Mouse (Mus musculus): ENCODE measurements at regions not wholly inside any gene's neighbourhood (a gene's known extent, or its start where the extent isn't known, plus 50 kb on each side); places are given as distances from the start of the nearest gene placed in this dataset.
A peak's percentile ranks its signal among the peaks of the same experiment; 100 is the strongest.

- no peak for DNase-seq
These were observed 60.8 kb downstream of the Mis18a start for GRCm38 (mm10) chr16:90666271-90666986.

- DNase-seq: no peak
These were observed 63.1 kb downstream of the Mis18a start for GRCm38 (mm10) chr16:90664086-90664485.

DNA sequence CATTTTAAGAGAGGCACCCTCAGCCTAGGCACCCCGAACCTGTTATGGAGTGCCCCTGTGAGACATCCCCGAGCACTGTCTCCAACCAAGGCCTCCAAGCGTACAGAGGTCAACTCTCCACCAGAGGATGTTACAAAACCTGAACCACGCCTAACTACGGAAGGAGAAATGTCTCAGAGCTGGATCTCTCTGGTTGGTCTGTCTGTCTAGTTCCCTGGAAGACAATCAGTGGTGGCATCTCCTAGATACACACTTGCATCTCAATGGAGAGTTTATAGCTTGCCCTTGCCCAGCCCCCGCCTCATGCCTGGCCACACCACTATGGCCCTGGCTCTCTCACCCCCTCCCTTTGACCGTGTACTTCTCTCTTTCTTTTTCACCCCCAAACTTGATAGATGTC, 69.2 kb downstream of the Mis18a start:
- DNase-seq: no peak

DNA sequence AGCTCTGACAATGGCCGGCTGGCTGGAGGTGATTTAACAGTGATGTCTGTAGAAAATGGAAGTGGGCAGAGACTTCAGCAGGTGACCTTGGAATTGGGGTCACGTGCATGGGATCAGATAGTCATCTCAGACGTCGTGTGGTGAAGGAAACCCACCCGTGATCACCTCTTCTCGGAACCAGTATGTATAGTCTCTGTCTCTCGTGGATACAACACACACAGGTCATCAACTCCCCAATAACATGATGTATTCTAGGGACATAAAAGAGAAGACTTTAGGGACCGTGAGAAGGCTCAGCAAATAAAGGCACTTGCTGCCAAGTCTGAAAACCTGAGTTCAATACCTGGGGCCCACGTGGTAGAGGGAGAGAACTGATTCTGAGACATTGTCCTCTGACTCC, 70.2 kb downstream of the Mis18a start:
- no peak for DNase-seq

DNA sequence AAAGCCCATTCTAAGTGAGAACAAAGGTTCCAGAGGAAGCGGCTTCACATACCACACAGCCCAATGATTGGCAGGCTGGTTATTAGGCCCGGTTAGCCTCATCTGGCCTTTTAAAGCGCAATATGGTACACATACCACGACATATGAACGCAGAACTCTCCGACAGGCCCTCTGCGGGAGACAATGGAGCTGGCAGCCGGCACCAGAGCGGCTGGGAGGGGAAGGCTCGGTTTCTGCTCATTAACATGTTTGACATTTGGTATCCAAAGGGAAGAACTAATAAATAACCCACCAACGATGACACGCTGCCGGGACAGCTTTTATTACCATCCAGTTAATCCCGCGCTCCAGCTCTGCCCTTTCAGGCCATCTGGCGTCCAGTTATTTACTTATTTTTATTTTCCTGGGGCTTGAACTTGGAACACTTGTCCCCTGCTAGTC, 70.6 kb downstream of the Mis18a start:
- peak; percentile 74 for DNase-seq

DNA sequence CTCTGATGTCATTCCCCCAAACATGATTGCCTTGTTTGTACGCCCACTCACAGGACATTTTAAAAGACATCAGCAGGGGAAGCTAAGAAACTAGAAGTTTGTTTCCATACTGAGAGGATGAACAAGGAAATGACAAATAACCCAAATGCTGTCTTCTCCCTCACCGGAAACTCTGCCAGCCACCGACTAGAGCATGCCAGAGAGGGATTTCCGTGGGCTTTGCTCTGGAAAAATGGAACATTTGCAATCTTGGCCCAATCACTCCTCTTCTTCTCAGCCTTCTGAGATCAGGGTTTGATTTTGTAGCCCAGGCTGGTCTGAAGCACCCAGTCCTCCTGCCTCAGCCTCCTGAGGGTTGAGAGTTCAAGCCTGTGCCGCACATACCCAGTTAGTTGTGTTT, 72.4 kb downstream of the Mis18a start:
- no peak for DNase-seq

DNA sequence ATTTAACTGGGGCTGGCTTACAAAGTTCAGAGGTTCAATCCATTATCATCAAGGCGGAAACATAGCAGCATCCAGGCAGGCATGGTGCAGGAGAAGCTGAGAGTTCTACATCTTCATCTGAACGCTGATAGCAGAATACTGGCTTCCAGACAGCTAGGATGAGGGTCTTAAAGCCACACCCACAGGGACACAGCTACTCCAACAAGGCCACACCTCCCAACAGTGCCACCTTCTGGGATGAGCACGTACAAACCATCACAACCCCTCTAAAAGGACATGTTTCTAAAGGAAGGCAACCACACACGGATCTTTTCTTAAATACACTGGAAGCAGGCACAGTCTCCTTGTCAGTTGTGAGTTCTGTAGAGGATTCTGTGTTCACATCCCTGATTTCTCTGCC, 74.4 kb downstream of the Mis18a start:
- DNase-seq: no peak

DNA sequence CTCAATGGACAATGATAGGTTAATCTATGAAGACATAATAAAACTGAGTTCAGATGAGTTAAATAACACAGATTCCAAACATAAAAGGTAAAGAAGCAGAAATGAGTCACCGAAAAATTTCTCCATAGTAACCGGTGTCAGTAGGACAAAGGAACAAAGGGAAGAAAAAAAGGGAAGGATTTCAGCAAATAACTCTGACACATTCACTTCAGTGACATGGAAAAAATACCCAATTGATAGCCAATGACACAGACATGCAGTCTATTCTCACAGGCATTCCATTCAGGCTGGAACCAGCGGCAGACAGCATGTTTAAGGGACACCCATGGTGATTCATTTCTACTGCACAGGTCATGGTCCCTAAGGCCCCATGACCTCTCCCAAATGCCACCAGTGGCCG, 79.0 kb downstream of the Mis18a start:
- no peak for DNase-seq

DNA sequence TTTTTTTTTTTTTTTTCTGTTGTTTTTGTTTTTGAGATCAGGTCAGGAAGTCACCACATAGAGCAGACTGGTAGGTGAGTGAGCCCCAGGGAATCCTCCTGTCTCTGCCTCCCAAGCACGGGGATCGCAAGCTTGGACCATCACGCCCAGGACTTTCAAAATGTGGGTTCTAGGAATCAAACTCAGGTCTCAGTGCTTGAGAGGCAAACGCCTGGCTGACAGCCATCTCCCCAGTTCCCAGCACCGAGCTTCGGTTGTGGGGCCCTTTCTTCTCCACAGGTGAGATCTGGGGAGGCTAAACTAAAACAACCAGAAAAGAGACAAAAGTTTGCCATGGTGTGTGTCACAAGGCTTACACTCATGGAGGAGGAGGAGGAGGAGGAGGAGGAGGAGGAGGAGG, 84.5 kb downstream of the Mis18a start:
- DNase-seq: no peak

DNA sequence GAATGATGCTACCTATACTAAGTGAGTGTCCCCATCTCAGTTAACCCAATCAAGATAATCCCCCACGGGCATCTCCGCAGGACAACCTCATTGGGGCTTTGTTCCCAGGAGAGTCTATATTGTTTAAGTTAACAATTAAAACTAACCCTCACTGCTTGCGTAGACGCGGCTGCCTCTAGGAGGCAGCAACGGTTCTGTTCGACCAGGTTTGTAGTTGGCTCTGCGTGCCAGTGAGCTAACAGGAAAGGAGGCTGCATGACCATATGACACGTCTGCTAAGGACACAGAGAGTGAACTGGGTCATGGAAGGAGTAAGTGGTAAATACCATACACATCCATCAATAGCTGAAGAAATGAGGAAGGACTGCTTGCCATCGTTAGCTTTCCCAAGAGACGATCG, 92.0 kb downstream of the Mis18a start:
- no peak for DNase-seq

- no peak for DNase-seq
These were observed 97.2 kb downstream of the Mis18a start for GRCm38 (mm10) chr16:90629976-90630375.

DNA sequence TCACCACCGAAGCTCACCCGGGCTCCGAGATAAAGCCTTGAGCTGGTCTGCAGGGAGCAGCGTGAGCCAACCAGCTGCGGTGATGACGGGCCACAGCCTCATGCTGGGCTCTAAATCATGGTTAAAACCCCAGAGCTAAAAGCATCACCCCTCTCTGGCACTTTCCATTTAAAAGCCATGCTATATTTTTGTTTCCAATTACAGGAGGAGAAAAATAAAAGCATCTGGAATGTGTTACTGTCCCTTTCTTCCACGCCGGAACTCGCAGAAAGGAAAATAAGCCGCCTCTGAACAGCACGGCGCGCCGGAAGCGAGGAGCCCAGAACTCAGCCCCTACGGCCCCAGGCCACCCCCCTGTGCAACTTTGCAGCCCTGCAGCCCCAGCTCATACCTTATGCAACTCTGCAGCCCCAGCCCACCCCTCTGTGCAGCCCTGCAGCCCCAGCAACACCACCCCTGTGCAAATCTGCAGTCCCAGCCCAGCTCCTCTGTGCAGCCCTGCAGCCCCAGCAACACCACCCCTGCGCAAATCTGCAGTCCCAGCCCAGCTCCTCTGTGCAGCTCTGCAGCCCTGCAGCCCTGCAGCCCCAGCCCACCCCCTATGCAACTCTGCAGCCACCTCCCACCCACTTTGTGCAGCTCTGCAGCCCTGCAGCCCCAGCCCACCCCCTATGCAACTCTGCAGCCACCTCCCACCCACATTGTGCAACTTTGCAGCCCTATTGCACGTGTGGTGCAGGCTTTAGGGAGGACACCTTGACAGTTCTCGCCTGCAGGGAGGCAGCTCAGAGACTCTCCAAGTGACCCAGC, 97.9 kb downstream of the Mis18a start:
- DNase-seq: no peak

GRCm38 (mm10) chr16:90628605-90629120, 98.5 kb downstream of the Mis18a start:
- no peak for DNase-seq

GRCm38 (mm10) chr16:90626035-90626670, 101.1 kb downstream of the Mis18a start:
- DNase-seq: no peak

DNA sequence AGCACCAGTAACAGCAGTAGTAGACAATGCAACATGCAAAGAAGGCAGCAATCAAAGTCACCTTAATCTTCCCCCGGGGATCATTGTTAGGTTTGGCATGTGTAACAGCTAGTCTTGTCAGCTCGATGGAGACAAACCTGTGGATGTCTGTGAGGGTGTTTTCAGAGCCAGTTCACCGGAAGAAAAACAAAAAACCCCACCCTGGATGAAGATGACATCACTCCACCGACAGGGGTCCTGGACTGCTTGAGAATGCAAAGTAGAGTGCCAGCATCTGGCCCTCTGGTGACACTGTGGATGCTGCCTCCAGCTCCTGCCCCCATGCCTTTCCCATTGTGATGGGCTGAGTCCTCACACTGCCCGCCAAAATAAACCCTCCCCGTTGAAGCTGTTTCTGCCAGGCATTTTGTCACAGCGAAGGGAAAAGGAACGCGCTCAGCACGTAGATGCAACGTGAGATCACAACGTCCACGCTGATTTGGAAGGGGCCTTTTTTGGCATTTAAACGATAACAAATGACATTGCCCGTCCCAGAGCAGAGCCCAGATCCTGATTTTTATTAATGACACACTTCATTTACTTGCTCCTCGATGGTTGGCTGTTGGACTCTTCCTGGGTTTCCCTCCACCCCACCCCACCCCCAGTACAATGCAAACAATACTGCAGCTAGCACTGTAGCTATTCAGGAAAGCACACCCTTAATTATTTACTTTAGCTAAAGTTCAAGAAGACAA, 101.7 kb downstream of the Mis18a start:
- DNase-seq: no peak

DNA sequence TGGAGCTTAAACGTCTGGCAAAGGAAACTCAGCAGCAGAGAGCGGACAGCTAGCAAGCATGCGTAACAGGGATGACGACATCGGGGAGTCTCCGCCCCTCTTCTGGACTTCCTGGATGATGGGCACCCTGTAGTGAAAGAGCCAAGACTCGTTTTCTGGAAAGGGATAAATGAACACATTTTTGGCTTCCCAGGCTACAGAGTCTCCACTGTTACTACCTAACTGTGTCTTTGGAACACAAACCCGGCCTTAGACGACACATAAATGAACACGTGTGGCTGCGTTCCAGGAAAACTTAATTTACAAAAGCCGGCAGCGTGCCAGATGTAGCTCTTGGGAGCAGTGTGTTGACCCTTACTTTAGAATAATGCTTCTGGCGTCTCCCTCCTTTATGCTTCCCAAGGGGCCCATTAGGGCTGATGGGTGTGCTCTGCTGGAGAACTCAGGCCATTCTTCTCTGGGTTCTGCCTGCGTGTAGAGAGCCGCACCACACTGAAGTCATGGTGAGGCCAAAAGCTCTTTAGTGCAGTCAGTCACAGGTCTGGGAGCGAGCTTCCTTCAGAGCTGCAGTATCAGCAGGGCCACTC, 103.1 kb downstream of the Mis18a start:
- peak; percentile 75 for DNase-seq

DNA sequence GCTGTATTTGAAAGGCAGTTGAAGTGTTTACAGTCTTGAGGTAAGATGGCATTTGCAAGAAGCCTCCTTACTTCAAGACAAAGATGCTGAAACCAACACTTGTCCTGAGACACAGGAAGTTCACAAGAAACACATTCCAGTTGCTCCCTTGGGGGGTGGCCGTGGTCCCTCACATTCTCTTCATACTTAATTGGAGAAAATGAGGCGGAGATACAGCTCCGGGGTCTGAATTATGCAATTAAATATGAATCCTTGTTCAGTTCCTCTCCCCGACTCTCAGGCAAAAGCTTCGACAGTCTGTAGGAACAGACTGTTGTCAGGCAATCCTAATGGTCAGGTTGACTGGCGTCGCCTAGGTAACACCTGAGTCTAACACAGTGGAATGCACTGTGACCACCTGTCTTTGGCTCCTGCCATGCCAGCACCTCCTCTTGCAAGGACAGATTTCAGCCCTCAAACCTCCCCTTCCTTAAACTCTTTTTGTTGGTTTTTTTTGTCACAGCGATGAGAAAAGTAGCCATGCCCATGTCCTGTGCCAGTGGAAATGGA, 104.5 kb downstream of the Mis18a start:
- DNase-seq: peak; percentile 55

- no peak for DNase-seq
These were observed 105.3 kb downstream of the Mis18a start for GRCm38 (mm10) chr16:90621761-90622411.

DNA sequence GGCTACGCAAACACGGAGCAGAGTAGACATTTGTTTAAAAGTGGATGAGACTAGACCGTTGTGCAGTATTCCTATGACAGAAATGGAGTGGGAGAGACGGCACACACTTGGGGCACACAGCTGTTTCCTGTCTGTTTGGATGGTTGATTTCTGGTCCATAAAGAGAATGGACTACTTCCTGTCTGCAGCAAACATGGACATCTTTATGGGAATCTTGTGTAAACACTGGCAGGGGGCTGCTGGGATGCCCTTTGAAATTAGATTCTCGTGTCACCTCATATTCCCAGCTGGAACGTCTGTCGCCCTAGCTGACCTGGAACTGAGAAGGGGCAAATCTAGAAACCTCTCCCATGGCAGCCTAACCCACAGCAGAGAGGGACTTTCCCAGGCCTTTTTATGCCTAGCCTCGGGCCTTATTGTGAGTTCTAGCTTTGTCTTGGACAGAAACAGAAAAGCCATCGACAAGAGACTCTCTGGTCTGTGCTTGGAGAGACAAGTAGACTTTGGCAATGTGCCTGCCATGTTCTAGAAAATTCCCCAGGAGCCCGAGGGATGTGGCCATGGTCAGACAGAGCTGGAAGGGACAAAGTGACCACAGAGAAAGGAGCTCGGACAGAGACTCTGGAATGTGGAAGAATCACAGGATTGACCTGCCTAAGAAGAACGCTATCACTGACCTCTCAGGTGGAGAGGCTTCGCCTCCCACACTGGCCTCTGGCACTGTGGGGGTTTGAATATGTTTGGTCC, 107.5 kb downstream of the Mis18a start:
- DNase-seq: no peak

DNA sequence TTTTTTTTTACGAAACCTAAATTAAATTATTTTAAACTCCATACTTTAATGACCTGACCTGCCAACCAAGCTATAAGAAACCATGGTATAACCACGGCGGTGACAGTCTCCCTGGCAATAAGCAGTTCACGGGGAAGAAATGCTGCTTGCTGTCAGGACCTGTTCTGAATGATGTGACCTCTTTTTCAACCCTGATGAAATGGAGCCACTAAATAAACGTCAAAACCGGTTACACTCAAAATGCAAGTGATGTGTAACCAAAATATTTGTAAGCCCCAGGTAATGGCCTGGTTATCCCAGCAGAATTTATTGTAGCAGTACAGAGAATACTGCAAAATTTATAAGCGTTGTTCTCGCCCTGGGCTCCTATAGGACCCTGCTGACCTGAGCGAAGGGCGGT, 111.4 kb downstream of the Mis18a start:
- peak; percentile 93 for DNase-seq

DNA sequence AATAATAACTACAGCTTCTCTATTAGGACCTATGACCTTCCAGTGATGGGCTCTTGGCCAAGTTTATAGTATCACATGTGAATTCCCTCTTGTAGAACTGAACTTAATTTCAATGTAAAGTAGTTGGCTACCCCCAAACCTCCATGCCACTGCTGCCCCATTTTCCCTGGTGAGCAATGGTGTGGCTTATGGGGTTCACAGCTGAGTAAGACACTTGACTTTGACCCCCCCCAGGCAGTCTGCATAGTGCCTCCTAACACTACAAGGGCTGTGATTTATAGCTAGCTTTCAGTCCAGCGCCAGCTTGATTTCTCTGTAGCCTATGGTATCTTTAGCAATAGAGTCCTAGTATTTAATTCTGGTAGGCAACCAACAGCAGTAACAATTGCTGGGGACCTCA, 113.1 kb downstream of the Mis18a start:
- no peak for DNase-seq

Data from retina, postnatal 1 day (tissue).